Mouse (Mus musculus): ENCODE data around the gene Foxe3.
A peak's percentile ranks its signal among the peaks of the same experiment; 100 is the strongest.

Gene Foxe3

GRCm38 (mm10) chr4:114917091-114917490 is 8.7 kb downstream of the Foxe3 start:
- no peak for DNase-seq (ENCODE audit: low read depth, low spot score)

- no peak for DNase-seq (ENCODE audit: low read depth, low spot score)
Observed at GRCm38 (mm10) chr4:114916056-114916455, 9.8 kb downstream of the Foxe3 start.

- DNase-seq (ENCODE audit: low read depth, low spot score), result peak; percentile 79
Observed at GRCm38 (mm10) chr4:114913594-114913962, 12.2 kb downstream of the Foxe3 start.

- DNase-seq (ENCODE audit: low read depth, low spot score), result no peak
Observed at GRCm38 (mm10) chr4:114912705-114913593, 12.9 kb downstream of the Foxe3 start.

GRCm38 (mm10) chr4:114909602-114910484 is 16.0 kb downstream of the Foxe3 start:
- DNase-seq (ENCODE audit: low read depth, low spot score), result peak; percentile 75

- DNase-seq (ENCODE audit: low read depth, low spot score), result peak; percentile 90
Observed at GRCm38 (mm10) chr4:114908829-114909601, 16.8 kb downstream of the Foxe3 start, which contains the start of gene Foxd2. TSS of gene Foxd2 (minus strand) at chr4:114908873.

GRCm38 (mm10) chr4:114907951-114908828 is 17.6 kb downstream of the Foxe3 start:
- no peak for DNase-seq (ENCODE audit: low read depth, low spot score)

- no peak for DNase-seq (ENCODE audit: low read depth, low spot score)
Observed at GRCm38 (mm10) chr4:114907056-114907917, 18.5 kb downstream of the Foxe3 start.

- DNase-seq (ENCODE audit: low read depth, low spot score), result no peak
Observed at GRCm38 (mm10) chr4:114905969-114906680, 19.7 kb downstream of the Foxe3 start.

GRCm38 (mm10) chr4:114905501-114905900 is 20.3 kb downstream of the Foxe3 start:
- DNase-seq (ENCODE audit: low read depth, low spot score), result no peak

- no peak for DNase-seq (ENCODE audit: low read depth, low spot score)
Observed at GRCm38 (mm10) chr4:114903422-114903782, 22.4 kb downstream of the Foxe3 start.

GRCm38 (mm10) chr4:114902641-114903421 is 23.0 kb downstream of the Foxe3 start:
- DNase-seq (ENCODE audit: low read depth, low spot score), result no peak

- no peak for DNase-seq (ENCODE audit: low read depth, low spot score)
Observed at GRCm38 (mm10) chr4:114901643-114902351, 24.0 kb downstream of the Foxe3 start.

GRCm38 (mm10) chr4:114900866-114901642 is 24.8 kb downstream of the Foxe3 start:
- DNase-seq (ENCODE audit: low read depth, low spot score), result no peak

- DNase-seq (ENCODE audit: low read depth, low spot score), result no peak
Observed at GRCm38 (mm10) chr4:114899885-114900284, 25.9 kb downstream of the Foxe3 start.

GRCm38 (mm10) chr4:114897853-114898252 is 28.0 kb downstream of the Foxe3 start:
- no peak for DNase-seq (ENCODE audit: low read depth, low spot score)

GRCm38 (mm10) chr4:114882232-114882631 is 43.6 kb downstream of the Foxe3 start:
- DNase-seq (ENCODE audit: low read depth, low spot score), result no peak

All from forelimb bud, embryonic 11.5 days (tissue).